ENCODE assay signal across 8 mouse cellular contexts in the genomic region with DNA sequence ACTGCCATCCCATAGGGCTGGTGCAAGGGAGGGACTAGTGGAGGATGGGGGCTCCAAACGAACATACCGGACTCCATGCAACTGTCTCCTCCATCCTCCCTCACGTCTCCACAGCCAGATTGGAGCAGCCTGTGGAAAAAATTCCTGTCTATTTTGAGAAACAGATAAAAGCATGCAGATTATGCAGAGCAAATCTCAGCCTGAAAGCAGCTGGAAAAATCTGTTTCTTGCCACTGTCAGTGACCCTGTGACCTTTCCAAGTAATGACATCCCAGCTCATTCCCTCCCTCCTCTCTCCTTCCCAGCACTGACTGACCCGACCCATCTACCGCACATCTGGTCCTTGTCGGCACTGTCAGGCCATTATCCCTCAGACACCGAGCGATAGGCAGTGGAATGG. TPM values are rescaled to one million over a fixed set of nuclear protein-coding genes. Genes with fewer than 3 reads are reported as not detected.
DNase-seq lines count a peak whose midpoint lies in the region; ATAC-seq and TF ChIP-seq lines count a peak whose summit lies in the region.

No protein-coding gene starts in this region.

- ATAC-seq in kidney, postnatal 0 days (replicated peaks; ENCODE audit: low FRiP score, low read depth), result peak; percentile 90
- ATAC-seq in neural tube, embryonic 13.5 days (ENCODE audit: low read depth), result peak; percentile 63
- no peak for ATAC-seq in erythroblast, adult 5-6 weeks (replicated peaks; ENCODE audit: low FRiP score, poor library complexity, severe bottlenecking)
- no peak for ATAC-seq in midbrain, embryonic 14.5 days (ENCODE audit: low FRiP score, low TSS enrichment)

- peaks cover 67% of the 10 kb centered on the region for H3K4me1 ChIP-seq in heart, embryonic 10.5 days
- H3K4me1 ChIP-seq in kidney, postnatal 0 days (replicated peaks; ENCODE audit: insufficient read depth, low read length), result peaks cover 10% of the 10 kb centered on the region; the same call in 1 of the 2 replicates
- H3K4me1 ChIP-seq in neural tube, embryonic 13.5 days (replicated peaks), result peaks cover 18% of the 10 kb centered on the region
- H3K4me1 ChIP-seq in midbrain, embryonic 14.5 days (ENCODE audit: control insufficient read depth, insufficient read depth, low read length), result no peaks in the 10 kb centered on the region

- H3K4me2 ChIP-seq in kidney, postnatal 0 days (ENCODE audit: low read length), result no peak overlapping the region
- H3K4me2 ChIP-seq in neural tube, embryonic 13.5 days, result no peak overlapping the region
- no peak overlapping the region for H3K4me2 ChIP-seq in midbrain, embryonic 14.5 days (ENCODE audit: low read length)

- 12% methylated on average over 8 of the region's 8 CpGs for WGBS in heart, embryonic 10.5 days
- 19% methylated on average over 8 of the region's 8 CpGs for WGBS in kidney, postnatal 0 days
- 46% methylated on average over 8 of the region's 8 CpGs for WGBS in neural tube, embryonic 13.5 days
- WGBS in midbrain, embryonic 14.5 days, result 77% methylated on average over 8 of the region's 8 CpGs

- no peak overlapping the region for H3K9ac ChIP-seq in kidney, postnatal 0 days (ENCODE audit: low read depth, low read length)
- no peak overlapping the region for H3K9ac ChIP-seq in neural tube, embryonic 13.5 days
- no peak overlapping the region for H3K9ac ChIP-seq in midbrain, embryonic 14.5 days (replicated peaks; ENCODE audit: low read length)

- no peaks in the 10 kb centered on the region for H3K27me3 ChIP-seq in heart, embryonic 10.5 days (ENCODE audit: insufficient read depth, poor library complexity, severe bottlenecking)
- no peaks in the 10 kb centered on the region for H3K27me3 ChIP-seq in kidney, postnatal 0 days (ENCODE audit: insufficient read depth, low read length)
- no peaks in the 10 kb centered on the region for H3K27me3 ChIP-seq in neural tube, embryonic 13.5 days
- no peaks in the 10 kb centered on the region for H3K27me3 ChIP-seq in midbrain, embryonic 14.5 days (ENCODE audit: control insufficient read depth, insufficient read depth, low read length)

- no peaks in the 10 kb centered on the region for H3K9me3 ChIP-seq in heart, embryonic 10.5 days
- H3K9me3 ChIP-seq in kidney, postnatal 0 days (replicated peaks; ENCODE audit: low read length), result no peaks in the 10 kb centered on the region
- H3K9me3 ChIP-seq in neural tube, embryonic 13.5 days, result no peaks in the 10 kb centered on the region
- H3K9me3 ChIP-seq in midbrain, embryonic 14.5 days (ENCODE audit: control insufficient read depth, low read length), result no peaks in the 10 kb centered on the region

- peak overlapping the region; percentile 86 for H3K27ac ChIP-seq in heart, embryonic 10.5 days
- H3K27ac ChIP-seq in kidney, postnatal 0 days, result peak overlapping the region; percentile 80
- H3K27ac ChIP-seq in neural tube, embryonic 13.5 days (replicated peaks), result no peak overlapping the region
- H3K27ac ChIP-seq in midbrain, embryonic 14.5 days (replicated peaks; ENCODE audit: low read depth, low read length), result no peak overlapping the region

- no peak for TF ChIP-seq CTCF in kidney, postnatal 0 days (IDR thresholded peaks at IDR 0.05; ENCODE audit: low read depth)

- no peaks in the 10 kb centered on the region for H3K36me3 ChIP-seq in heart, embryonic 10.5 days
- no peaks in the 10 kb centered on the region for H3K36me3 ChIP-seq in kidney, postnatal 0 days (ENCODE audit: insufficient read depth, low read length)
- no peaks in the 10 kb centered on the region for H3K36me3 ChIP-seq in neural tube, embryonic 13.5 days
- H3K36me3 ChIP-seq in midbrain, embryonic 14.5 days (ENCODE audit: control insufficient read depth, insufficient read depth, low read length), result no peaks in the 10 kb centered on the region

- H3K4me3 ChIP-seq in heart, embryonic 10.5 days, result no peak overlapping the region
- no peak overlapping the region for H3K4me3 ChIP-seq in kidney, postnatal 0 days (replicated peaks; ENCODE audit: low read depth, low read length)
- H3K4me3 ChIP-seq in neural tube, embryonic 13.5 days, result no peak overlapping the region
- no peak overlapping the region for H3K4me3 ChIP-seq in midbrain, embryonic 14.5 days (replicated peaks; ENCODE audit: low read depth, low read length)

- DNase-seq in adrenal gland, postnatal 36 days, result peak; percentile 12 to 24
- no peak for DNase-seq in adrenal gland, postnatal 10 days
- DNase-seq in heart, embryonic 10.5 days (ENCODE audit: low spot score), result peak; percentile 91
- peak; percentile 94 for DNase-seq in kidney, postnatal 0 days (ENCODE audit: low spot score)
- no peak for DNase-seq in adipocyte (ENCODE audit: low spot score)
- DNase-seq in midbrain, embryonic 14.5 days, result no peak

RNA-seq across cellular contexts. Expression of a gene that starts 35.5 kb away (rescaled TPM):
- total RNA-seq in adrenal gland, postnatal 36 days (2021), result 10 to 100 TPM; 39.4 to 48.0 TPM
- total RNA-seq in adrenal gland, postnatal 10 days (2021), result 10 to 100 TPM; 35.3 to 39.1 TPM
- polyA plus RNA-seq in heart, embryonic 10.5 days (2016; fragmentation: Nextera tagmentation; extraction: Ambion mirVana), result 24.4 and 37.9 TPM in 2 replicates
- polyA plus RNA-seq in kidney, postnatal 0 days (2015; fragmentation: Nextera tagmentation; extraction: Ambion mirVana), result 12.5 and 14.5 TPM in 2 replicates
- polyA plus RNA-seq in neural tube, embryonic 13.5 days (2015; fragmentation: Nextera tagmentation; extraction: Ambion mirVana), result 10.9 and 15.5 TPM in 2 replicates
- 3.6 and 9.0 TPM in 2 replicates for total RNA-seq in erythroblast, adult 5-6 weeks (2015; ENCODE audit: low replicate concordance)
- 1.3 and 3.3 TPM in 2 replicates for total RNA-seq in erythroblast, adult 5-6 weeks (2017; ENCODE audit: low replicate concordance)
- 9.0 and 16.9 TPM in 2 replicates for polyA plus RNA-seq in midbrain, embryonic 14.5 days (2014; fragmentation: Nextera tagmentation; extraction: Ambion mirVana)

Comparison
In these comparisons a context has a peak if more than half of its experiments do, and no peak if none do; other contexts are left out.
1. DNase-seq: peak in adrenal gland, postnatal 36 days (2 of 2), heart, embryonic 10.5 days (single experiment) and kidney, postnatal 0 days (single experiment); none in adrenal gland, postnatal 10 days (single experiment), adipocyte (single experiment) and midbrain, embryonic 14.5 days (single experiment).
2. H3K27ac ChIP-seq: peak in heart, embryonic 10.5 days (single experiment) and kidney, postnatal 0 days (single experiment); none in neural tube, embryonic 13.5 days (single experiment) and midbrain, embryonic 14.5 days (single experiment).
3. ATAC-seq: peak in kidney, postnatal 0 days (single experiment) and neural tube, embryonic 13.5 days (single experiment); none in erythroblast, adult 5-6 weeks (single experiment) and midbrain, embryonic 14.5 days (single experiment).